Mouse (Mus musculus) liver, embryonic 16.5 days (tissue): ENCODE measurements around the gene Ddi2. TPM values are rescaled to one million over a fixed set of nuclear protein-coding genes. Genes with fewer than 3 reads are reported as not detected.
A peak's percentile ranks its signal among the peaks of the same experiment; 100 is the strongest.

Experiments used
- ATAC-seq: fragments of 200-750 bp; cut with Nextera tagmentation; 2 replicates; pipeline ENCODE4 v1.8.0; 2017; ENCODE audit warnings: low read depth, mild to moderate bottlenecking, moderate number of reproducible peaks, moderate library complexity
- H3K27ac ChIP-seq: fragments of 300-500 bp; sonication (generic); 2 replicates; pipeline ENCODE4 v1.5.1; 2014; ENCODE audit warnings: mild to moderate bottlenecking, low read length
- H3K27me3 ChIP-seq: fragments of 300-500 bp; sonication (generic); 2 replicates; pipeline ENCODE4 v1.6.1; 2014; ENCODE audit warnings: low read depth, low read length, mixed read lengths; ENCODE audit not compliant: control insufficient read depth, insufficient read depth
- H3K36me3 ChIP-seq: fragments of 300-500 bp; sonication (generic); 2 replicates; pipeline ENCODE4 v1.6.1; 2014; ENCODE audit warnings: mild to moderate bottlenecking; ENCODE audit not compliant: control insufficient read depth, insufficient read depth
- H3K4me1 ChIP-seq: fragments of 300-500 bp; sonication (generic); 2 replicates; pipeline ENCODE4 v1.6.1; 2014; ENCODE audit warnings: low read depth, low read length, mixed read lengths; ENCODE audit not compliant: control insufficient read depth
- H3K4me2 ChIP-seq: fragments of 300-500 bp; sonication (generic); 2 replicates; pipeline ENCODE4 v1.6.1; 2014; ENCODE audit warnings: low read depth, low read length, mixed read lengths
- H3K4me3 ChIP-seq: fragments of 300-500 bp; sonication (generic); 2 replicates; pipeline ENCODE4 v1.5.1; 2014; ENCODE audit warnings: low read depth, mild to moderate bottlenecking, low read length
- H3K9ac ChIP-seq: fragments of 300-500 bp; sonication (generic); 2 replicates; pipeline ENCODE4 v1.6.1; 2014; ENCODE audit warnings: low read depth, low read length
- H3K9me3 ChIP-seq: fragments of 300-500 bp; sonication (generic); replicated peaks from 2 replicates; pipeline ENCODE4 v1.6.1; 2016; ENCODE audit warnings: low read length; ENCODE audit not compliant: control insufficient read depth
- whole genome bisulfite sequencing: fragments of 180-500 bp; shearing (Covaris S2); extraction: QIAGEN DNeasy Blood & Tissue Kit; methylation state at CpG from one replicate; pipeline ENCODE4 v1.1.7; 2014; ENCODE audit not compliant: insufficient replicate concordance; 5-methylcytosine and 5-hydroxymethylcytosine counted together
- polyA plus RNA-seq: library from polyadenylated mRNA; unstranded; fragments of >200 nt; fragmentation: Nextera tagmentation; extraction: Ambion mirVana; gene quantifications from 2 replicates; pipeline ENCODE4 v1.2.1, GENCODE M21; 2015

The Ddi2 gene
- polyA plus RNA-seq, 1 experiment from 2014 or later = 14.5 TPM

GRCm38 (mm10) chr4:141763476-141763875 is 40.3 kb upstream of the Ddi2 start:
- Histone ChIP-seq H3K36me3 (peaks cover 22% of the 10 kb centered on the region), H3K9me3 (no peaks in the 10 kb centered on the region), H3K4me3 (no peak overlapping the region), H3K9ac (no peak overlapping the region), H3K27ac (no peak overlapping the region), H3K27me3 (no peaks in the 10 kb centered on the region), H3K4me2 (no peak overlapping the region), H3K4me1 (peaks cover 42% of the 10 kb centered on the region)
- no peak for ATAC-seq
- 90% methylated on average over 12 of the region's 12 CpGs for WGBS

GRCm38 (mm10) chr4:141762102-141762598 is 38.9 kb upstream of the Ddi2 start:
- Histone ChIP-seq H3K27ac (no peak overlapping the region), H3K9ac (no peak overlapping the region), H3K4me1 (peaks cover 41% of the 10 kb centered on the region), H3K4me2 (no peak overlapping the region), H3K36me3 (peaks cover 19% of the 10 kb centered on the region), H3K4me3 (no peak overlapping the region), H3K27me3 (no peaks in the 10 kb centered on the region), H3K9me3 (no peaks in the 10 kb centered on the region)
- ATAC-seq = no peak
- WGBS = 86% methylated on average over 13 of the region's 13 CpGs

GRCm38 (mm10) chr4:141760942-141761341 is 37.7 kb upstream of the Ddi2 start:
- Histone ChIP-seq H3K4me2 (no peak overlapping the region), H3K9me3 (no peaks in the 10 kb centered on the region), H3K4me1 (peaks cover 29% of the 10 kb centered on the region), H3K4me3 (no peak overlapping the region), H3K36me3 (peaks cover 19% of the 10 kb centered on the region), H3K27ac (no peak overlapping the region), H3K27me3 (no peaks in the 10 kb centered on the region), H3K9ac (no peak overlapping the region)
- WGBS = 78% methylated on average over 4 of the region's 4 CpGs
- ATAC-seq = no peak

GRCm38 (mm10) chr4:141758874-141759542 is 35.8 kb upstream of the Ddi2 start:
- Histone ChIP-seq H3K9ac (peak overlapping the region; percentile 30; the same call in 1 of the 2 replicates), H3K4me2 (peak overlapping the region; percentile 28), H3K4me1 (peaks cover 38% of the 10 kb centered on the region)

GRCm38 (mm10) chr4:141757124-141757523 is 33.9 kb upstream of the Ddi2 start:
- no peak for ATAC-seq
- no peak overlapping the region for H3K4me3 ChIP-seq
- H3K9me3 ChIP-seq = no peaks in the 10 kb centered on the region
- no peak overlapping the region for H3K9ac ChIP-seq
- no peaks in the 10 kb centered on the region for H3K27me3 ChIP-seq
- H3K27ac ChIP-seq = peak overlapping the region; percentile 36; the same call in 1 of the 2 replicates
- no peak overlapping the region for H3K4me2 ChIP-seq
- peaks cover 46% of the 10 kb centered on the region for H3K4me1 ChIP-seq
- WGBS = 90% methylated on average over 3 of the region's 3 CpGs
- no peaks in the 10 kb centered on the region for H3K36me3 ChIP-seq

More at GRCm38 (mm10) chr4:141758874-141759542, 35.8 kb upstream of the Ddi2 start:
- Histone ChIP-seq H3K4me3 (no peak overlapping the region), H3K27ac (peak overlapping the region; percentile 85), H3K9me3 (no peaks in the 10 kb centered on the region), H3K27me3 (no peaks in the 10 kb centered on the region), H3K36me3 (peaks cover 12% of the 10 kb centered on the region)
- 33% methylated on average over 6 of the region's 6 CpGs for WGBS
- ATAC-seq = peak; percentile 87

GRCm38 (mm10) chr4:141755375-141755930 is 32.2 kb upstream of the Ddi2 start:
- H3K27ac ChIP-seq = peak overlapping the region; percentile 55
- no peak for ATAC-seq
- 82% methylated on average over 19 of the region's 19 CpGs for WGBS
- no peaks in the 10 kb centered on the region for H3K36me3 ChIP-seq
- no peaks in the 10 kb centered on the region for H3K9me3 ChIP-seq
- no peak overlapping the region for H3K9ac ChIP-seq
- H3K4me1 ChIP-seq = peaks cover 59% of the 10 kb centered on the region
- no peak overlapping the region for H3K4me2 ChIP-seq
- no peaks in the 10 kb centered on the region for H3K27me3 ChIP-seq
- no peak overlapping the region for H3K4me3 ChIP-seq

GRCm38 (mm10) chr4:141752076-141752421 is 28.8 kb upstream of the Ddi2 start:
- no peaks in the 10 kb centered on the region for H3K36me3 ChIP-seq
- H3K9me3 ChIP-seq = no peaks in the 10 kb centered on the region
- H3K4me1 ChIP-seq = peaks cover 38% of the 10 kb centered on the region
- H3K27ac ChIP-seq = peak overlapping the region; percentile 99
- peak overlapping the region; percentile 59 for H3K4me2 ChIP-seq
- 2% methylated on average over 4 of the region's 4 CpGs for WGBS
- H3K9ac ChIP-seq = peak overlapping the region; percentile 32
- ATAC-seq = peak; percentile 90
- H3K4me3 ChIP-seq = peak overlapping the region; percentile 21
- H3K27me3 ChIP-seq = no peaks in the 10 kb centered on the region

- H3K36me3 ChIP-seq = no peaks in the 10 kb centered on the region
- peak overlapping the region; percentile 59 for H3K4me2 ChIP-seq
- 11% methylated on average over 4 of the region's 4 CpGs for WGBS
- peak overlapping the region; percentile 99 for H3K27ac ChIP-seq
- H3K4me1 ChIP-seq = peaks cover 42% of the 10 kb centered on the region
- peak overlapping the region; percentile 55 for H3K9ac ChIP-seq
- H3K27me3 ChIP-seq = no peaks in the 10 kb centered on the region
- H3K9me3 ChIP-seq = no peaks in the 10 kb centered on the region
- H3K4me3 ChIP-seq = peak overlapping the region; percentile 21
- peak; percentile 85 for ATAC-seq
These were observed 28.3 kb upstream of the Ddi2 start for GRCm38 (mm10) chr4:141751419-141752075.

- H3K27me3 ChIP-seq = no peaks in the 10 kb centered on the region
- H3K4me3 ChIP-seq = no peak overlapping the region
- H3K27ac ChIP-seq = peak overlapping the region; percentile 99
- H3K4me1 ChIP-seq = peaks cover 44% of the 10 kb centered on the region
- ATAC-seq = no peak
- WGBS = 62% methylated on average over 3 of the region's 3 CpGs
- H3K36me3 ChIP-seq = no peaks in the 10 kb centered on the region
- H3K9me3 ChIP-seq = no peaks in the 10 kb centered on the region
- peak overlapping the region; percentile 59; the same call in 1 of the 2 replicates for H3K4me2 ChIP-seq
- peak overlapping the region; percentile 55 for H3K9ac ChIP-seq
These were observed 27.6 kb upstream of the Ddi2 start for GRCm38 (mm10) chr4:141750826-141751225.
